Mouse (Mus musculus) forebrain, postnatal 0 days (tissue): ENCODE results near the gene Cmc4. TPM values are rescaled to one million over a fixed set of nuclear protein-coding genes. Genes with fewer than 3 reads are reported as not detected.
A peak's percentile ranks its signal among the peaks of the same experiment; 100 is the strongest.

ENCODE experiments used
- ATAC-seq: fragments of 200-750 bp; cut with Nextera tagmentation; 2 replicates; pipeline ENCODE4 v1.8.0; 2017; ENCODE audit warnings: mild to moderate bottlenecking, moderate library complexity
- DNase-seq: peaks from one replicate; pipeline ENCODE4 v3.0.0-alpha.2; 2015
- H3K27ac ChIP-seq: fragments of 300-500 bp; sonication (generic); 2 replicates; pipeline ENCODE4 v1.5.1; 2014; ENCODE audit warnings: low read depth, mild to moderate bottlenecking, antibody characterized with exemption, low read length, moderate library complexity, mixed read lengths
- H3K27me3 ChIP-seq: fragments of 300-500 bp; sonication (generic); 2 replicates; pipeline ENCODE4 v1.6.1; 2014; ENCODE audit warnings: mild to moderate bottlenecking, low read length, mixed read lengths; ENCODE audit not compliant: insufficient read depth
- H3K36me3 ChIP-seq: fragments of 300-500 bp; sonication (generic); 2 replicates; pipeline ENCODE4 v1.6.1; 2014; ENCODE audit warnings: mild to moderate bottlenecking, moderate library complexity; ENCODE audit not compliant: insufficient read depth
- H3K4me1 ChIP-seq: fragments of 300-500 bp; sonication (generic); 2 replicates; pipeline ENCODE4 v1.6.1; 2014; ENCODE audit warnings: antibody characterized with exemption; ENCODE audit not compliant: insufficient read depth
- H3K4me2 ChIP-seq: fragments of 300-500 bp; sonication (generic); 2 replicates; pipeline ENCODE4 v1.6.1; 2014; ENCODE audit warnings: low read depth, mild to moderate bottlenecking, moderate library complexity
- H3K4me3 ChIP-seq: fragments of 300-500 bp; sonication (generic); 2 replicates; pipeline ENCODE4 v1.5.1; 2014; ENCODE audit warnings: low read depth, low read length, mixed read lengths
- H3K9ac ChIP-seq: fragments of 300-500 bp; sonication (generic); 2 replicates; pipeline ENCODE4 v1.6.1; 2014; ENCODE audit warnings: mild to moderate bottlenecking
- H3K9me3 ChIP-seq: fragments of 300-500 bp; sonication (generic); 2 replicates; pipeline ENCODE4 v1.6.1; 2016; ENCODE audit warnings: low read length
- CTCF ChIP-seq: sonication (generic); IDR thresholded peaks from 2 replicates; pipeline ENCODE4 v1.5.1; 2016; ENCODE audit warnings: antibody characterized with exemption, control low read depth, low read depth
- WGBS: fragments of 180-500 bp; shearing (Covaris S2); extraction: QIAGEN DNeasy Blood & Tissue Kit; methylation state at CpG from one replicate; pipeline ENCODE4 v1.1.7; 2014; 5-methylcytosine and 5-hydroxymethylcytosine counted together
- polyA plus RNA-seq: library from polyadenylated mRNA; unstranded; fragments of >200 nt; fragmentation: Nextera tagmentation; extraction: Ambion mirVana; gene quantifications from 2 replicates; pipeline ENCODE4 v1.2.1, GENCODE M21; 2015
- total RNA-seq: library from RNA; depleted of rRNA; stranded (reverse); fragments of >200 nt; gene quantifications from 2 replicates; pipeline ENCODE4 v1.2.3, GENCODE M21; 2014; rRNA removed

Gene Cmc4
- total and polyA plus RNA-seq, 2 experiments from 2014 or later: 13.5 to 24.6 TPM

DNA sequence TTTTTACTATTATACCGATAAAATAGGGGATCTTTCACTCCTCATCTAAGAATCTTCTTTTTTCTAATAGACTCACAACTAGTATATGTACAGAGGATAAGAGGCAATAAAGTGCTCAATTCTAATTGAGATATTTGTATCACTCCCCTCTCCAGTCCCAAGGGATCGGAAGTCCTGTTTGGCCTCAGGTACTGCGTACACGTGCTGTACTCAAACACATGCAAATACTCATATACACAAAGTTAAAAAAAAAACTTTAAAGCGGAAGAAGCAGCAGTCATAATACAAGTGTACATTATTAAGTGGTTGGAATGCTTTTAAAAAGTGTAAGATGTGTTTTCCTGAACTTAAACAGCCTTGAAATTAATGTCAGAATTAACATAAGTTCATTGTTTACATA, 34.7 kb downstream of the Cmc4 start:
- H3K9me3 ChIP-seq: no peaks in the 10 kb centered on the region
- H3K36me3 ChIP-seq: no peaks in the 10 kb centered on the region
- no peak for TF ChIP-seq CTCF
- H3K27ac ChIP-seq: peak overlapping the region; percentile 71; the same call in 1 of the 2 replicates
- DNase-seq (no peak), ATAC-seq (no peak)
- no peaks in the 10 kb centered on the region for H3K4me1 ChIP-seq
- 74% methylated on average over 5 of the region's 5 CpGs for WGBS
- peak overlapping the region; percentile 52 for H3K4me3 ChIP-seq
- peak overlapping the region; percentile 70 for H3K9ac ChIP-seq
- no peaks in the 10 kb centered on the region for H3K27me3 ChIP-seq
- H3K4me2 ChIP-seq: peak overlapping the region; percentile 45

DNA sequence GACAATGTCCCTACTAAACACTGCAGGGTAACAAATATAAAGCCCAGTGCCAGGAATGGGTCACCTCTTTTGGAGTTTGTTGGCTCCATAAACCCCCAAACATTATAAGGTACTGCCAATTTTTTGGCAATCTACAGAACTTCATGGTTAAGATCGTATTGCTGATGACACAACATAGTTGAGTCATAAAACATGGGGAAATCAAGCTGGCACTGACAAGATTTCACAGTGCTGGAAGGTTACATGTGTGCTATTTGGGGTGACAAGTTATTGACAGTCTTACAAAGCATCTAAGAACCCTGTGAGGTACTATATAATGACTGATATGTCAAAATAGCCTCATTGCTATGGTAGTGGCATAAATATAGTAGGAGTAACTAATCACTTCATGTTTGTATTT, 35.2 kb downstream of the Cmc4 start:
- H3K9me3 ChIP-seq: no peaks in the 10 kb centered on the region
- WGBS: 86% methylated on average over 1 of the region's 1 CpGs
- no peak overlapping the region for H3K27ac ChIP-seq
- H3K4me3 ChIP-seq: no peak overlapping the region
- H3K4me1 ChIP-seq: no peaks in the 10 kb centered on the region
- no peaks in the 10 kb centered on the region for H3K36me3 ChIP-seq
- H3K9ac ChIP-seq: no peak overlapping the region
- TF ChIP-seq CTCF: no peak
- no peak for ATAC-seq
- peak overlapping the region; percentile 45; the same call in 1 of the 2 replicates for H3K4me2 ChIP-seq
- no peak for DNase-seq
- no peaks in the 10 kb centered on the region for H3K27me3 ChIP-seq

DNA sequence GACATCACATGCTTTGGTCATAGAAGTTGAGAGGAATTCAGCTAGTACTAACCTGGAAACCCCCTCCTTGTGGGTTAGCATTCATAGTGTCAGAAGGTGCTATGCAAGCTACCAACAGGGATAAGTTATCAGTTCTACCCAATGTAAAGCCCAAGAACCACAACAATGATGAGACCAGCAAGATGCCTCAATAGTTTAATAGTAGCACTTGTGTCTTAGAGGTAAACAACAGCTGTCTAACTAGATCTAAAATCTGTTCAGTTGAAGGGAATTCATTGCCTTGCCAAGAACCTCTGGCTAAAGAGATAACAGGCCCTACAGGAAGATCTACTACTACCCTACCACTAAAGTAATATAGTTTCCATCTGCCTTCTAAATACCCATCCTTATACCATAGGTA, 39.6 kb downstream of the Cmc4 start:
- H3K4me2 ChIP-seq: no peak overlapping the region
- no peak overlapping the region for H3K9ac ChIP-seq
- H3K4me3 ChIP-seq: no peak overlapping the region
- no peaks in the 10 kb centered on the region for H3K36me3 ChIP-seq
- no peaks in the 10 kb centered on the region for H3K27me3 ChIP-seq
- DNase-seq (no peak), ATAC-seq (no peak)
- no peak overlapping the region for H3K27ac ChIP-seq
- no peaks in the 10 kb centered on the region for H3K4me1 ChIP-seq
- TF ChIP-seq CTCF: no peak
- H3K9me3 ChIP-seq: no peaks in the 10 kb centered on the region

DNA sequence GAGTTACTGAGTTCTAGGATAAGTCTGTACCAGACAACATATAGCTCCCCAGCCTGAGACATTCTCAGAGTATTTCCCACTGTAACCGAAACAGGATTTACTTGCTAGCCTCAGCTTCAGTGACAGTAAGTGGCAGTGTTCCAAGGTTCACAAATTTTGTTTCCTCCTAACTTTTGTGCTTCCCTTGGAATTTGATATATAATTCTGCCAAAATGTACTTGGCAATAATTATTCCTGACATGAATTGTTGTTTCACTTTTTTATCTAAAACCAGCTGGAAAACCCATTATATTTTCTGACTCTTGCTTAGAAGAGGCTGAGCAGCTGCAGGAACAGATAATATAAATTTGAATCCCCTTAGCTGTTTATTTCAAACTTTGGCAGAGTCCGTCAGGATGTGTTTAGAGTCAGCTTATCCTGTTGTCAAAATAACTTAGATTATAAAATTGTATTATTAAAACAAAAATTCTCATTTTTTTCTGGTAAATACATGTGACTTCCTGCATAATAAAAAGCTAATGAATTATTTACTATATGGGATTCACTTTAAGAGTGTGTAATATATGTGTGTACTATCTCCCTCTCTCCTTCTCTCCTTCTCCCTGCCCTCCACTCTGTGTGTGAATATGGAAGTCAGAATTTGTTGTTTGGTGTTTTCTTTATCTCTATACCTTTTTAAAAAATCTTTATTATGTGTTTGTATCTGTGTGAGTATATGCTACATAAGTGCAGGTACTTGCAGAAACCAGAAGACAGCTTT, 43.5 kb downstream of the Cmc4 start:
- ATAC-seq: no peak

DNA sequence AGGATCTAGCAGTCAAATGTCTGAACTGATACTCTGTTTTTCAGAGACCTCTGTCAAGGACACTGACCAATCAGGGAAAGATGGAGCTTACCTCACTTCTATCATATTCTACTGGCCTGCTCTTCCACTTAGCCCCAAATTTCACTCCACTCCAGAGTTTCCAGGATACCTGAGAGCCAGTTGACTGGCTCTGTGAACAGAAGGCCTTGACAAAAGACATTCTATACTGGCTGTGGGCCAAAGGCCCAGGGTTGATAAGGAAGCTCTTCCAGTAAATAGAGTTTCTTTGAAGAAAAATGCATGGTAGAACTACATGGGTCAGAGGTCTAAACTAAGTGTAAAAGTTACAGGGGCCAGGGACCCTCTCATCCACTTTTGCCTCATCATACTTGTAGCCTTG, 46.2 kb downstream of the Cmc4 start:
- DNase-seq: no peak
- Histone ChIP-seq H3K4me1 (no peaks in the 10 kb centered on the region), H3K27ac (no peak overlapping the region), H3K9me3 (no peaks in the 10 kb centered on the region), H3K4me3 (no peak overlapping the region), H3K4me2 (no peak overlapping the region), H3K36me3 (no peaks in the 10 kb centered on the region), H3K9ac (no peak overlapping the region), H3K27me3 (no peaks in the 10 kb centered on the region)
- no peak for ATAC-seq
- TF ChIP-seq CTCF: no peak

More for the DNA sequence above, 43.5 kb downstream of the Cmc4 start:
- no peaks in the 10 kb centered on the region for H3K27me3 ChIP-seq
- H3K4me2 ChIP-seq: no peak overlapping the region
- H3K9me3 ChIP-seq: no peaks in the 10 kb centered on the region
- no peak overlapping the region for H3K27ac ChIP-seq
- TF ChIP-seq CTCF: no peak
- WGBS: 74% methylated on average over 2 of the region's 2 CpGs
- H3K4me1 ChIP-seq: no peaks in the 10 kb centered on the region
- DNase-seq: no peak
- H3K36me3 ChIP-seq: no peaks in the 10 kb centered on the region
- H3K9ac ChIP-seq: no peak overlapping the region
- H3K4me3 ChIP-seq: no peak overlapping the region

Other genes with a start within 250 kb of the Cmc4 start
- gene Fundc2, start 34.2 kb downstream of the Cmc4 start, total RNA-seq: 24.2 and 30.8 TPM in 2 replicates
- 30.3 and 31.2 TPM in 2 replicates for gene Fundc2, start 34.2 kb downstream of the Cmc4 start, polyA plus RNA-seq
- 1.00 and 1.8 TPM in 2 replicates for gene F8, start 34.0 kb downstream of the Cmc4 start, total RNA-seq
- gene F8, start 34.0 kb downstream of the Cmc4 start, polyA plus RNA-seq: 0.64 and 1.2 TPM in 2 replicates
- gene Mtcp1, start within 50 bp of the Cmc4 start, total RNA-seq: 8.0 and 8.5 TPM in 2 replicates
- gene Mtcp1, start within 50 bp of the Cmc4 start, polyA plus RNA-seq: 2.0 and 3.1 TPM in 2 replicates
- gene Brcc3, start within 50 bp of the Cmc4 start, total RNA-seq: 20.4 and 21.8 TPM in 2 replicates
- 38.2 and 40.3 TPM in 2 replicates for gene Brcc3, start within 50 bp of the Cmc4 start, polyA plus RNA-seq
- gene Vbp1, start 97.7 kb upstream of the Cmc4 start, total RNA-seq: 153 and 164 TPM in 2 replicates
- gene Vbp1, start 97.7 kb upstream of the Cmc4 start, polyA plus RNA-seq: 265 and 282 TPM in 2 replicates
- gene Rab39b, start 161.6 kb upstream of the Cmc4 start, total RNA-seq: 40.9 and 44.7 TPM in 2 replicates
- 20.4 and 23.8 TPM in 2 replicates for gene Rab39b, start 161.6 kb upstream of the Cmc4 start, polyA plus RNA-seq